Mouse (Mus musculus) adrenal gland, adult (tissue): ENCODE data around the gene Hist1h4h.

Experiments used
- DNase-seq, 2 experiments: peaks; one replicate each; pipeline ENCODE4 v3.0.0; 2022 to 2023; ENCODE audit warnings: low spot score in 1 of 2; ENCODE audit not compliant: inconsistent age in 2 of 2

Gene Hist1h4h

GRCm38 (mm10) chr13:23575271-23575851, 44.5 kb downstream of the Hist1h4h start, which contains the start of gene Hist1h3d:
Gene Hist1h3d, plus strand, starts transcription at chr13:23575763.
- DNase-seq = peak in 1 of 2 experiments; percentile 86

- peak in 1 of 2 experiments; percentile 67 for DNase-seq
Observed at GRCm38 (mm10) chr13:23575864-23576313, 45.0 kb downstream of the Hist1h4h start.

DNA sequence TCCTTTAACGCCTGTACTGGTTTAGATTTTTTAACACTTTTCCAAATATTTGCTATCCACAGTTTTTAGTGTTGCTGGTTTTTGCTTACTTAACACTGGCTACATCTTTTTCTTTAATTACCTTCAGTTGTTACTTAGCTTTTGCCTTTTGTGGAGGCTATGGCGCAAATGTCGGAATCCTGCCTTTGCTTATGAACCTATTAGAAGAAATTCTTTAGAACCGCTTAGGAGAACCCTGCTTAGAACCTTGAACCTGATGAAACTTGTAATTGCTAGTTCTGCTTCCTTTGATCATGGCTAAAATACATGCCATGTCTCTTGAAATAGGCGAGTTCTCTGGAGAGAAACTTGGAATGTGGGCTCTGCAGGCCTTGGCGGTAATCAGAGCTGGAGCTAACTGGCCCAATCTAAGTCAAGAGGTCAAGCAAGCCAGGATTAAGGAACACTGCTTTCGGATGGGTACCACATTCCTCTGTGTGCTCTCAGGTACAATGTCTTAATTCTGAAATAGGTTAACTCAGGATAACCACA, 45.6 kb downstream of the Hist1h4h start:
- no peak for DNase-seq

DNA sequence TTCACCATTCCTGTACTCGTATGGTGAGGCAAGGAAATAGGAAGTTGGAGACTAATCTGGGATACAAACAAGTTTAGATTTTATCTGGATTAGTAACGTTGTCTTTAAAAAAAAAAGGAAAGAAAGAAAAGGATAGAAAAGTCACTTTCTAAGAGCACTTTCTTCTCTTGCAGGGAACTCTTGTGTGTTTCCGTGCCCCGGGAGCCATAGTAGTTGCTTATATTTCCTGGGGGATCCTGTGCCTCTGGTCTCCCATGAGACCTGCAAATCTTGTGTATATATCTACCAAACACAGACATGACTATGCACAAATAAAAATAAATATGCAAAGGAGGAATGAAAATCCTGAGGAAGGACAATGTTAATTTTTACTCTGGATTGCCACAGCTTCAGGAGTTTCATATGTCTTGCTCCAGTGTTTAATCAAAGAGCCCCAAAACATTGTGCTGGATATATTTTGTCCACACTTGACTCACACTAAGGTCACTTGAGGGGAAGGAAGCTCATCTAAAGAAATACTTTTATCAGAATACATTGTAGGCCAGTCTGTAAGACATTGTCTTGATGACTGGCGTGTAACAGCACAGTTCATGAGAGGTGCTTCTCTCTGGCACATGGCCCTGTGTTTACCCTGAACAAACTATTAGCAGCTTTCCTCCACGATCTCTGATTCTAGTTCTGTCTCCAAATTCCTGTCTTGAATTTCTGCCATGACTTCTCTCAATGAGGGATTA, 46.2 kb downstream of the Hist1h4h start:
- no peak for DNase-seq

DNA sequence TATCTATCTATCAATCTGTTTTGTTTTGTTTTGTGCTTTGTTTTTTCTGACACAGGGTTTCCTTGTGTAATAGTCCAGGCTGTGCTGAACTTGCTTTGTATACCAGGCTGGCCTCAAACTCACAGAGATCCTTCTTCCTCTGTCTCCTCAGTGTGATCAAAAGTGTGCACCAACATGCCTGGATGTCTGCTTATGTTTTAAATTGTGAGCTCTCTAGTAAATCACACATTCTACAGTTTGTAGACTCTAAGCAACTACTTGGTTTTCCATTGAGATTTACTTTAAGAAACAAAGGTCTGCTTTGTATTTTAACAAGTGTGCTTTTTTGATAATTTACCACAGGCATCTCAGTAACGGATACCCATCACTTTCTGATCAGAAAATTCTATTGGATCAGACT, 47.0 kb downstream of the Hist1h4h start:
- no peak for DNase-seq
